Mouse (Mus musculus) left cerebral cortex, adult 8-10 months (tissue): ENCODE data around the gene Gm10837. TPM values are rescaled to one million over a fixed set of nuclear protein-coding genes. Genes with fewer than 3 reads are reported as not detected.
A peak's percentile ranks its signal among the peaks of the same experiment; 100 is the strongest.
"Not testable (repeated sequence)": the region's sequence is repeated elsewhere in the genome, so short reads cannot be mapped to it uniquely, and the experiment has no call there.

Source experiments
- DNase-seq, 2 experiments: peaks; one replicate each; pipeline ENCODE4 v3.0.0; 2022; ENCODE audit warnings: low spot score in 2 of 2
- total RNA-seq, 4 experiments: library from RNA; stranded (reverse); gene quantifications; 2 replicates each; pipeline ENCODE4 v1.2.4; 2022

The Gm10837 gene
- not detected for total RNA-seq

- no peak for DNase-seq
Measured at GRCm38 (mm10) chr14:122490441-122491328, at the start of gene Gm10837. Gene Gm10837 (plus strand): TSS chr14:122490586.

- DNase-seq = no peak
Measured at GRCm38 (mm10) chr14:122449601-122450495, 40.5 kb upstream of the Gm10837 start.

GRCm38 (mm10) chr14:122450496-122451382, 39.6 kb upstream of the Gm10837 start, which contains the start of gene Gm5089:
Gene Gm5089 (minus strand): TSS chr14:122451115.
- peak in 1 of 2 experiments; percentile 44 for DNase-seq

GRCm38 (mm10) chr14:122451551-122452145, 38.7 kb upstream of the Gm10837 start:
- no peak for DNase-seq

GRCm38 (mm10) chr14:122452701-122453387, 37.5 kb upstream of the Gm10837 start:
- DNase-seq = no peak

GRCm38 (mm10) chr14:122453388-122453995, 36.9 kb upstream of the Gm10837 start:
- DNase-seq = no peak

GRCm38 (mm10) chr14:122453996-122454738, 36.2 kb upstream of the Gm10837 start:
- no peak for DNase-seq

GRCm38 (mm10) chr14:122454901-122455561, 35.4 kb upstream of the Gm10837 start:
- DNase-seq = no peak

- no peak for DNase-seq
Measured at GRCm38 (mm10) chr14:122455562-122455958, 34.8 kb upstream of the Gm10837 start.

- DNase-seq = not testable (repeated sequence)
Measured at GRCm38 (mm10) chr14:122459332-122459731, 31.1 kb upstream of the Gm10837 start.

GRCm38 (mm10) chr14:122459776-122460175, 30.6 kb upstream of the Gm10837 start:
- no peak for DNase-seq

GRCm38 (mm10) chr14:122460226-122460625, 30.2 kb upstream of the Gm10837 start:
- DNase-seq = no peak

GRCm38 (mm10) chr14:122461500-122461899, 28.9 kb upstream of the Gm10837 start:
- no peak for DNase-seq

- DNase-seq = no peak
Measured at GRCm38 (mm10) chr14:122461966-122462365, 28.4 kb upstream of the Gm10837 start.

- DNase-seq = no peak
Measured at GRCm38 (mm10) chr14:122462689-122463079, 27.7 kb upstream of the Gm10837 start.

GRCm38 (mm10) chr14:122463080-122463691, 27.2 kb upstream of the Gm10837 start:
- no peak for DNase-seq

GRCm38 (mm10) chr14:122463734-122464341, 26.5 kb upstream of the Gm10837 start:
- DNase-seq = not testable (repeated sequence)
